Mouse (Mus musculus): Measurements from ENCODE around the gene Snrpg. TPM values are rescaled to one million over a fixed set of nuclear protein-coding genes. Genes with fewer than 3 reads are reported as not detected.

The Snrpg gene
- total RNA-seq, 2 experiments from 2014 or later: 97.3 to 118 TPM

- no peak for DNase-seq (ENCODE audit: low spot score in 2 of 2)
Measured at GRCm38 (mm10) chr6:86397257-86397980, 26.3 kb downstream of the Snrpg start.

DNA sequence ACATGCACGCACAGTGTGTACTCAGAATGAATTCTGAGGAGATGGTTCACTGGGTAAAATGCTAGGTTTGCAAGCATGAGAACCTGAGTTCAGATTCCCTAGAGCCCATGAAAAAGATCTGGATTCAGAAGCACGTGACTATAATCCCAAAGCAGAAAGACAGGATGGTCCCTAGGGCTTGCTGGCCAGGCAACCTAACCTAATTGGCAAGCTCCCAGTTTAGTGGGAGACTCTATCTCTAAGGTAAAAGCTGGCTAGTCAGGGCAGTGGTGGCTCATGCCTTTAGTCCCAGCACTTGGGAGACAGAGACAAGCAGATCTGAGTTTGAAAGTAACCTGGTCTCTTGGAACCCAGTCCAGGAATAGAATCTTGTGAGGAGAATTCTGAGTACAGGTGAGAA, 27.9 kb downstream of the Snrpg start:
- no peak for DNase-seq (ENCODE audit: low spot score in 2 of 2)

GRCm38 (mm10) chr6:86399995-86400394, 28.9 kb downstream of the Snrpg start:
- DNase-seq (ENCODE audit: low spot score in 2 of 2): no peak

DNA sequence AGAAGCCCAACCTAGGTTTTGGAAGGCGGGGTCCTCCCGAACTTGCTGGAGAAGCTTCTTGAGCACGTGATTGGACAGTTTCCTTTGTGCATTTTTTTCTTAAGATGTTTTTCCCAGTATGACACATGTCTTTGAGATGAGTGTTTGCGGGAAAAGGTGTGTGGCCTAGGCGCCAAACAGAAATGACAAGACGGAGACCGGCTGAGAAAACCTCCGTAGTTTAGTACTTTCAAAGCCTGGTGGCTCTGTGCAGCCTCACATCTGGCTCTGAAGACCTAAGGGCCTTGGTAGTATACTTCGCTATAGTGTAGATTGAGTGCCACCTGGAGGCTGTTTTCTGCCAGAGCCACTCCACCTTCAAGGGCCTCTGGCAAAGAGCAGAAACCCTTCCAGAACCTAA, 29.9 kb downstream of the Snrpg start:
- peak; percentile 30 to 57 for DNase-seq (ENCODE audit: low spot score in 2 of 2)

- DNase-seq (ENCODE audit: low spot score in 2 of 2): no peak
Measured at GRCm38 (mm10) chr6:86402681-86403607, 31.8 kb downstream of the Snrpg start.

DNA sequence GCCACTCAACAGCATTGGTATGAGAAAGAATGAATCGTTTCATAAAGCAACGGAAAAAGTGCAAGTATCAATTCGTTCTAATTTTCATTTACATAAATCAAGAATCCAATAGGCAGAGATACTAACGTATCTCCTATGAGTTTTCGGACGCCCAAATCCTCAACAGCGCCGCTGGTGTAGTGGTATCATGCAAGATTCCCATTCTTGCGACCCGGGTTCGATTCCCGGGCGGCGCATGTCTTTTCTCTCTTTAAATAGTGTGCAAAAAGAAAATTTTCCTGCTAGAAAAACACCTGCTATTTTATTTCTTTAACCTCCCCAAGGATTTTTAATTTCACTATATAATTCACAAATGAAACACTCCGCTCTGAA, 32.6 kb downstream of the Snrpg start:
- DNase-seq (ENCODE audit: low spot score in 2 of 2): peak; percentile 67 to 80

- DNase-seq (ENCODE audit: low spot score in 2 of 2): peak; percentile 96 to 99
Measured at GRCm38 (mm10) chr6:86404100-86404861, 33.2 kb downstream of the Snrpg start, which contains the start of gene Tia1. TSS of gene Tia1 (plus strand) at chr6:86404219.

GRCm38 (mm10) chr6:86404996-86405395, 33.9 kb downstream of the Snrpg start:
- no peak for DNase-seq (ENCODE audit: low spot score in 2 of 2)

GRCm38 (mm10) chr6:86406306-86406705, 35.2 kb downstream of the Snrpg start:
- DNase-seq (ENCODE audit: low spot score in 2 of 2): no peak

DNA sequence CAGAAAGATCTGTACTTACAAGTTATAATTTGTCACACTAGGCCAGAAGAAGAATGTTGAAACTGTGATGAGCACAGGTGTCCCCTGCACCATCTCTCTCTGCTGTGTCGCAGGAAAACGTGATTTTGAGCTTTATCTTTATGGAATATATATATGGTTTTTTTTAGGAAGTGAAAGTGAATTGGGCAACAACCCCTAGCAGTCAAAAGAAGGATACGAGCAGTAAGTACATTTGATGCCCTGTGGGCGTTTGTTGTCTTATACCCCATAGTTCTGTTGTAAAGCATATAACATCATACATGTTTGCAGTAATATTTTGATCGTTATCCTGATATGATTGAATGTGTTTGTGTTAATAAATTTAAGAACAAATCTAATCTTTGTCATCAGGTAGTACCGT, 47.6 kb downstream of the Snrpg start:
- DNase-seq (ENCODE audit: low spot score in 2 of 2): no peak

GRCm38 (mm10) chr6:86419239-86419638, 48.1 kb downstream of the Snrpg start:
- no peak for DNase-seq (ENCODE audit: low spot score in 2 of 2)

DNA sequence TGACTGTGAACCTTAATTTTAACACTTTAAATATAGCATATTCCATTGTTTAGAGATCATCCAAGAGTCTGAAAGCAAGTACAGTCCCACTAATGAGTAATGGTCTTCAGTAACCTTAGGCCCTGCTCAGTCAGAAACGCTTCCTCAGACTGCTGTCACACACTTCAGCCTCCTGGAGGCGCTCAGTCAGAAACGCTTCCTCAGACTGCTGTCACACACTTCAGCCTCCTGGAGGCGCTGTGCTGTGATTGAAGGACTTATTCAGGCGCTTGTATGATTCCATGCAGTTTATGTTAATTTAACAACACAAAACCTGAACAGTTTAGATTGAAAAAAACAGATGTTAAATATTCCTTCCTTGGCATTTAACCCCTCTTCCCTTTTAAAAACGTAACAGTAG, 49.4 kb downstream of the Snrpg start:
- DNase-seq (ENCODE audit: low spot score in 2 of 2): no peak

GRCm38 (mm10) chr6:86426358-86426757, 55.3 kb downstream of the Snrpg start, which contains the start of gene Gm44790:
TSS of gene Gm44790 (plus strand) at chr6:86426658.
- no peak for DNase-seq (ENCODE audit: low spot score in 2 of 2)

Other genes with a start within 250 kb of the Snrpg start
- gene Tgfa, start 176.1 kb upstream of the Snrpg start, total RNA-seq (2021): under 1 TPM; 0.29 TPM
- 10 to 100 TPM; 47.8 to 50.2 TPM for gene Fam136a, start 5.7 kb upstream of the Snrpg start, total RNA-seq (2021)
- 10 to 100 TPM; 84.7 to 88.8 TPM for gene Pcyox1, start 25.9 kb downstream of the Snrpg start, total RNA-seq (2021)
- 10 to 100 TPM; 61.3 to 77.4 TPM for gene Tia1, start 32.9 kb downstream of the Snrpg start, total RNA-seq (2021)
- not detected for gene Gm44790, start 55.4 kb downstream of the Snrpg start, total RNA-seq (2021)
- 10 to 100 TPM; 11.3 to 12.4 TPM for gene C87436, start 67.1 kb downstream of the Snrpg start, total RNA-seq (2021)
- gene Pcbp1, start 155.0 kb downstream of the Snrpg start, total RNA-seq (2021): 100 to 1,000 TPM; 235 to 247 TPM